Mouse (Mus musculus) hindbrain, embryonic 10.5 days (tissue): ENCODE data around the gene Sfpq. TPM values are rescaled to one million over a fixed set of nuclear protein-coding genes. Genes with fewer than 3 reads are reported as not detected.
"Not testable (repeated sequence)": the region's sequence is repeated elsewhere in the genome, so short reads cannot be mapped to it uniquely, and the experiment has no call there.

Experiments
- DNase-seq: peaks from one replicate; pipeline ENCODE4 v3.0.0-alpha.2; 2017; ENCODE audit warnings: low spot score
- H3K27ac ChIP-seq: fragments of 300-500 bp; sonication (generic); 2 replicates; pipeline ENCODE4 v1.5.1; 2016; ENCODE audit warnings: mild to moderate bottlenecking, moderate library complexity
- H3K27me3 ChIP-seq: fragments of 300-500 bp; sonication (generic); 2 replicates; pipeline ENCODE4 v1.6.1; 2016; ENCODE audit warnings: mild to moderate bottlenecking; ENCODE audit not compliant: poor library complexity, insufficient read depth, severe bottlenecking
- H3K36me3 ChIP-seq: fragments of 300-500 bp; sonication (generic); 2 replicates; pipeline ENCODE4 v1.6.1; 2016; ENCODE audit warnings: mild to moderate bottlenecking, moderate library complexity
- H3K4me1 ChIP-seq: fragments of 300-500 bp; sonication (generic); replicated peaks from 2 replicates; pipeline ENCODE4 v1.6.1; 2016; ENCODE audit warnings: mild to moderate bottlenecking
- H3K4me3 ChIP-seq: fragments of 300-500 bp; sonication (generic); 2 replicates; pipeline ENCODE4 v1.5.1; 2016; ENCODE audit warnings: mild to moderate bottlenecking, moderate library complexity
- H3K9me3 ChIP-seq: fragments of 300-500 bp; sonication (generic); 2 replicates; pipeline ENCODE4 v1.6.1; 2016; ENCODE audit warnings: mild to moderate bottlenecking, moderate library complexity
- WGBS: fragments of 180-500 bp; shearing (Covaris S2); methylation state at CpG from one replicate; pipeline ENCODE4 v1.1.7; 2016; 5-methylcytosine and 5-hydroxymethylcytosine counted together
- polyA plus RNA-seq: library from polyadenylated mRNA; unstranded; fragments of >200 nt; fragmentation: Nextera tagmentation; extraction: Ambion mirVana; gene quantifications from 2 replicates; pipeline ENCODE4 v1.2.1, GENCODE M21; 2016

Gene Sfpq
- polyA plus RNA-seq, 1 experiment from 2014 or later, result 103 TPM

- peak; percentile 81 for DNase-seq
- Histone ChIP-seq H3K36me3 (no peaks in the 10 kb centered on the region), H3K4me1 (peaks cover 18% of the 10 kb centered on the region), H3K9me3 (peaks cover 3% of the 10 kb centered on the region; the same call in 1 of the 2 replicates), H3K27ac (peak overlapping the region; percentile 84), H3K27me3 (peaks cover 3% of the 10 kb centered on the region), H3K4me3 (peak overlapping the region; percentile 50)
- WGBS, result 18% methylated on average over 25 of the region's 25 CpGs
Observed at GRCm38 (mm10) chr4:127005113-127005936, 15.8 kb upstream of the Sfpq start.

DNA sequence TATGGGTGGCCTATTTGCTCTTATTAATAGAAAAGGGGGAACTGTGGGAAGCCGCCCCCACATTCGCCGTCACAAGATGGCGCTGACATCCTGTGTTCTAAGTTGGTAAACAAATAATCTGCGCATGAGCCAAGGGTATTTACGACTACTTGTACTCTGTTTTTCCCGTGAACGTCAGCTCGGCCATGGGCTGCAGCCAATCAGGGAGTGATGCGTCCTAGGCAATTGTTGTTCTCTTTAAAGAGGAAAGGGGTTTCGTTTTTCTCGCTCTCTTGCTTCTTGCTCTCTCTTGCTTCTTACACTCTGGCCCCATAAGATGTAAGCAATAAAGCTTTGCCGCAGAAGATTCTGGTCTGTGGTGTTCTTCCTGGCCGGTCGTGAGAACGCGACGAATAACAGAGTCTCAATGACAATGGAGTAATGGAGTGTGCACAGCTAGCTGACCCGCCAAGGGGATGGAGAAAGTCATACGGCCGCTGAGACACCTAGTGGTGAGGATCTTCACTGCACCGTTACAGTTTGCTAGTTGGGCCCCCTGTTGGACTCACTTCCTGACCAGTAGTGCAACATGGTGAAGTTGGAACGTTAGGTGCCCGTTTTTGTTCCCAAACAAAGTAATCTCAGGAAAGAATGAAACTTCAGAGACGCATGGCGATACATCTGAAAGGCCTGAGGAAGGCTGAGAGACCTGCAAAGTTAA lies 5.7 kb upstream of the Sfpq start:
- DNase-seq, result peak; percentile 87
- peak overlapping the region; percentile 76 for H3K27ac ChIP-seq
- H3K36me3 ChIP-seq, H3K9me3 ChIP-seq, H3K4me1 ChIP-seq, H3K27me3 ChIP-seq: not testable (repeated sequence)
- peak overlapping the region; percentile 42 for H3K4me3 ChIP-seq
- 13% methylated on average over 14 of the region's 26 CpGs for WGBS

DNA sequence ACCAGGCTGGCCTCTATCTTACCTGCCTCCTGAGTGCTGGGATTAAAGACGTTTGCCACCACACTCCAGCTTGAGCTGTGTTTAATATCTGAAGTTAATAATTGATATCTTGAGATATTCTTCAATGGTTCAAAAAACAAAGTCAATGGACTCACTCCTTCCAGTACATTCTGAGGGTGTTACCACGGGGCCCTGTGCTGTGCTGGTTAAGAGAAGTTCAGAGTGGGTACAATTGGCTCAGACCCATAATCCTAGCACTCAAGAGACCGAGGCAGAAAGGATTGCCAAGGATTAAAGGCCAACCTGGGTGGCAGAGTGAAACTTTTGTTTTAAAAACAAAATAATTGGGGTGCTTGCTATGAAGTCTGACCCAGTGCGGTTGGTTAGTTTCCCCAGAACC lies 4.8 kb upstream of the Sfpq start:
- H3K27ac ChIP-seq, result no peak overlapping the region
- no peaks in the 10 kb centered on the region for H3K36me3 ChIP-seq
- no peak overlapping the region for H3K4me3 ChIP-seq
- H3K27me3 ChIP-seq, result no peaks in the 10 kb centered on the region
- H3K9me3 ChIP-seq, result no peaks in the 10 kb centered on the region
- H3K4me1 ChIP-seq, result peaks cover 5% of the 10 kb centered on the region
- 86% methylated on average over 4 of the region's 4 CpGs for WGBS
- DNase-seq, result no peak

- no peaks in the 10 kb centered on the region for H3K9me3 ChIP-seq
- peak overlapping the region; percentile 100 for H3K4me3 ChIP-seq
- peaks cover 35% of the 10 kb centered on the region for H3K36me3 ChIP-seq
- peak overlapping the region; percentile 100 for H3K27ac ChIP-seq
- DNase-seq, result no peak
- H3K27me3 ChIP-seq, result no peaks in the 10 kb centered on the region
- H3K4me1 ChIP-seq, result peaks cover 25% of the 10 kb centered on the region
- 14% methylated on average over 13 of the region's 13 CpGs for WGBS
Observed at GRCm38 (mm10) chr4:127020411-127021150, 543 bp upstream of the Sfpq start.

DNA sequence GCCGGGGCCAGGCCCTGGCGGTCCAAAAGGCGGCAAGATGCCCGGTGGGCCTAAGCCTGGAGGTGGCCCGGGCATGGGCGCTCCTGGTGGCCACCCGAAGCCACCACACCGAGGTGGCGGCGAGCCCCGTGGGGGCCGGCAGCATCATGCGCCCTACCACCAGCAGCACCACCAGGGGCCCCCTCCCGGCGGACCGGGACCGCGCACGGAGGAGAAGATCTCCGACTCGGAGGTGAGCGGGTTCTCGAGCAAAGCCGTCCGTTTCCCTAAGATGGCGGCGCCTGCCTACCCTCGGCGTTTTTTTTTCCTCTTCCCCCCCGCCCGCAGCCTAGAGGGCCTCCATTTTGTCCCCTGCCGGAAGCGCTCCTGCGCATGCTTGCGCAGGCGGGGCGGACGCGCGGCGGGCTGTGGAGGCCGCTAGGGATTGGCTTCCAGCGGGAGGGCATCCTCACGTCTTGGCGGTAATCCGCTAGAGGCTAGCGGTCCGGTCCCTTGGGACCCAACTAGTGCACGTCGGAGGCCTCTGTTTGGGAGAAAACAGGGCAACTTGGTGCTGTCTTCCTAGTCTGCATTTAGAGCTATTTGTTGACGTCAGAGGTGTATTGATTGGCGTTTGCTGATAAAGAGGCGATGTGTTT lies 984 bp downstream of the Sfpq start:
- H3K27ac ChIP-seq, result peak overlapping the region; percentile 100
- peaks cover 50% of the 10 kb centered on the region for H3K36me3 ChIP-seq
- peak overlapping the region; percentile 100 for H3K4me3 ChIP-seq
- whole genome bisulfite sequencing, result under 1% methylated on average over 53 of the region's 53 CpGs
- DNase-seq, result peak; percentile 89
- no peaks in the 10 kb centered on the region for H3K27me3 ChIP-seq
- H3K9me3 ChIP-seq, result no peaks in the 10 kb centered on the region
- H3K4me1 ChIP-seq, result peaks cover 36% of the 10 kb centered on the region

GRCm38 (mm10) chr4:127023201-127023600 lies 2.1 kb downstream of the Sfpq start:
- H3K27ac ChIP-seq, result no peak overlapping the region
- 8% methylated on average over 9 of the region's 9 CpGs for WGBS
- peak overlapping the region; percentile 100 for H3K4me3 ChIP-seq
- peaks cover 61% of the 10 kb centered on the region for H3K36me3 ChIP-seq
- H3K9me3 ChIP-seq, result no peaks in the 10 kb centered on the region
- H3K4me1 ChIP-seq, result peaks cover 36% of the 10 kb centered on the region
- no peaks in the 10 kb centered on the region for H3K27me3 ChIP-seq
- no peak for DNase-seq

DNA sequence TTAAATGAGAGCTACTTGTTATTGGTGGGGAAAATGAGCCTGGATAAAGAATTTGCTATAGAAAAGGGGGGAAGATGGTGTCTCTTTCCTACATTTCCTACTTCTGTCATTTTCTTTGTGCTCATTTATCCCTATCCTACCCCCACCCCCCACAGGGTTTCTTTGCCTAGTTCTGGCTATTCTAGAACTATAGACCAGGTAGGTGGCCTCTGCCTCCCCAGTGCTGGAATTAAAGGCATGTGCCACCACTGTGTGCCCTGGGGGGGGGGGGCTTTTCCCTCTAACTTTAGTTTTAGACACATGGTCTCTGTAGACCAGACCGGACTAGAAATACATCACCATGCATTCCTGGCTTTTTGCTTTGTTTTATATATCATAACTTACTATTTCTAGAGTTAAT lies 3.1 kb downstream of the Sfpq start:
- Histone ChIP-seq H3K27ac (no peak overlapping the region), H3K4me3 (peak overlapping the region; percentile 100), H3K9me3 (no peaks in the 10 kb centered on the region), H3K36me3 (peaks cover 72% of the 10 kb centered on the region), H3K4me1 (peaks cover 36% of the 10 kb centered on the region), H3K27me3 (no peaks in the 10 kb centered on the region)
- whole genome bisulfite sequencing, result 77% methylated on average over 1 of the region's 1 CpGs
- DNase-seq, result no peak

DNA sequence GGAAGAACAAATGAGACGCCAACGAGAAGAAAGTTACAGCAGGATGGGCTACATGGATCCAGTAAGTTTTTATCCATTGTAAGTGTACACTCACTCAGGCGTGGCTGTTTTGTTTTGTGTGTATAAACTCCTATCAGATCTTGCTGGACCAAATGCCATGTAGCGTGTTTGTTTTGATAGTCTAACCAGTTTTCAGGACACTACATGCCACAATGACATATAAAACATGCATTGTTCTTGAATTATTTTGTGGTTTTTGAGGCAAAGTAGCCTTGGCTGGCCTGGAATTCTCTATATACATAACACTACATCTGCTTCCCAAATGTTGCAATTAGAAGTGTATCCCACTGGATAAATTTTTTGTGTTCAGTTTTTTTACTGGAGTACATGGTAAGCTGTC lies 5.7 kb downstream of the Sfpq start:
- Histone ChIP-seq H3K27me3 (no peaks in the 10 kb centered on the region), H3K27ac (no peak overlapping the region), H3K9me3 (no peaks in the 10 kb centered on the region), H3K4me1 (peaks cover 32% of the 10 kb centered on the region), H3K36me3 (peaks cover 97% of the 10 kb centered on the region), H3K4me3 (no peak overlapping the region)
- 91% methylated on average over 4 of the region's 4 CpGs for WGBS
- DNase-seq, result no peak

- no peak overlapping the region for H3K4me3 ChIP-seq
- peaks cover 32% of the 10 kb centered on the region for H3K4me1 ChIP-seq
- DNase-seq, result peak; percentile 41
- peaks cover 100% of the 10 kb centered on the region for H3K36me3 ChIP-seq
- H3K27me3 ChIP-seq, result no peaks in the 10 kb centered on the region
- 74% methylated on average over 4 of the region's 4 CpGs for WGBS
- H3K27ac ChIP-seq, result no peak overlapping the region
- H3K9me3 ChIP-seq, result no peaks in the 10 kb centered on the region
Observed at GRCm38 (mm10) chr4:127027228-127028190, 6.4 kb downstream of the Sfpq start.

GRCm38 (mm10) chr4:127037158-127037557 lies 16.0 kb downstream of the Sfpq start:
- H3K27ac ChIP-seq, result no peak overlapping the region
- H3K4me3 ChIP-seq, result no peak overlapping the region
- H3K36me3 ChIP-seq, result peaks cover 97% of the 10 kb centered on the region
- DNase-seq, result no peak
- 91% methylated on average over 3 of the region's 3 CpGs for WGBS
- no peaks in the 10 kb centered on the region for H3K4me1 ChIP-seq
- no peaks in the 10 kb centered on the region for H3K9me3 ChIP-seq
- no peaks in the 10 kb centered on the region for H3K27me3 ChIP-seq

GRCm38 (mm10) chr4:127037908-127038827 lies 17.0 kb downstream of the Sfpq start:
- Histone ChIP-seq H3K9me3 (no peaks in the 10 kb centered on the region), H3K4me3 (no peak overlapping the region), H3K27ac (no peak overlapping the region), H3K36me3 (peaks cover 95% of the 10 kb centered on the region), H3K27me3 (no peaks in the 10 kb centered on the region), H3K4me1 (no peaks in the 10 kb centered on the region)
- whole genome bisulfite sequencing, result 90% methylated on average over 8 of the region's 8 CpGs
- no peak for DNase-seq
